Mouse (Mus musculus) heart, embryonic 13.5 days (tissue): ENCODE results near the gene Mtch2. TPM values are rescaled to one million over a fixed set of nuclear protein-coding genes. Genes with fewer than 3 reads are reported as not detected.
A peak's percentile ranks its signal among the peaks of the same experiment; 100 is the strongest.

Source experiments
- ATAC-seq: fragments of 200-750 bp; cut with Nextera tagmentation; 2 replicates; pipeline ENCODE4 v1.8.0; 2017; ENCODE audit warnings: moderate TSS enrichment; ENCODE audit not compliant: insufficient number of reproducible peaks, low FRiP score, low TSS enrichment; ENCODE audit errors: extremely low read depth
- H3K27ac ChIP-seq: fragments of 300-500 bp; sonication (generic); replicated peaks from 2 replicates; pipeline ENCODE4 v1.5.1; 2015; ENCODE audit warnings: moderate library complexity, mild to moderate bottlenecking, inconsistent platforms
- H3K27me3 ChIP-seq: fragments of 300-500 bp; sonication (generic); replicated peaks from 2 replicates; pipeline ENCODE4 v1.6.1; 2015; ENCODE audit warnings: mild to moderate bottlenecking, inconsistent platforms
- H3K36me3 ChIP-seq: fragments of 300-500 bp; sonication (generic); 2 replicates; pipeline ENCODE4 v1.6.1; 2015; ENCODE audit warnings: mild to moderate bottlenecking, inconsistent platforms
- H3K4me1 ChIP-seq: fragments of 300-500 bp; sonication (generic); 2 replicates; pipeline ENCODE4 v1.6.1; 2015; ENCODE audit warnings: inconsistent platforms
- H3K4me2 ChIP-seq: fragments of 300-500 bp; sonication (generic); 2 replicates; pipeline ENCODE4 v1.6.1; 2015; ENCODE audit warnings: inconsistent platforms, mild to moderate bottlenecking, moderate library complexity
- H3K4me3 ChIP-seq: fragments of 300-500 bp; sonication (generic); 2 replicates; pipeline ENCODE4 v1.5.1; 2015; ENCODE audit warnings: moderate library complexity, mild to moderate bottlenecking, inconsistent platforms
- H3K9ac ChIP-seq: fragments of 300-500 bp; sonication (generic); 2 replicates; pipeline ENCODE4 v1.6.1; 2015; ENCODE audit warnings: inconsistent platforms, mild to moderate bottlenecking, moderate library complexity
- H3K9me3 ChIP-seq: fragments of 300-500 bp; sonication (generic); 2 replicates; pipeline ENCODE4 v1.6.1; 2016; ENCODE audit warnings: inconsistent platforms
- WGBS: fragments of 180-500 bp; shearing (Covaris S2); methylation state at CpG from one replicate; pipeline ENCODE4 v1.1.7; 2015; ENCODE audit warnings: mixed read lengths; 5-methylcytosine and 5-hydroxymethylcytosine counted together
- polyA plus RNA-seq: library from polyadenylated mRNA; unstranded; fragments of >200 nt; fragmentation: Nextera tagmentation; extraction: Ambion mirVana; gene quantifications from 2 replicates; pipeline ENCODE4 v1.2.1, GENCODE M21; 2015

Gene Mtch2
- polyA plus RNA-seq, 1 experiment from 2014 or later, result 205 TPM

GRCm38 (mm10) chr2:90864184-90864583 lies 17.2 kb downstream of the Mtch2 start:
- Histone ChIP-seq H3K9me3 (no peaks in the 10 kb centered on the region), H3K27ac (no peak overlapping the region), H3K4me3 (no peak overlapping the region), H3K4me1 (peaks cover 10% of the 10 kb centered on the region), H3K9ac (no peak overlapping the region), H3K27me3 (no peaks in the 10 kb centered on the region), H3K36me3 (peaks cover 91% of the 10 kb centered on the region), H3K4me2 (no peak overlapping the region)
- ATAC-seq, result no peak

GRCm38 (mm10) chr2:90866524-90866923 lies 19.6 kb downstream of the Mtch2 start:
- no peak for ATAC-seq
- H3K9ac ChIP-seq, result no peak overlapping the region
- no peak overlapping the region for H3K4me2 ChIP-seq
- H3K9me3 ChIP-seq, result no peaks in the 10 kb centered on the region
- no peaks in the 10 kb centered on the region for H3K27me3 ChIP-seq
- H3K4me1 ChIP-seq, result peaks cover 34% of the 10 kb centered on the region
- no peak overlapping the region for H3K4me3 ChIP-seq
- H3K36me3 ChIP-seq, result peaks cover 68% of the 10 kb centered on the region
- H3K27ac ChIP-seq, result no peak overlapping the region
- WGBS, result 25% methylated on average over 3 of the region's 3 CpGs

- Histone ChIP-seq H3K4me3 (peak overlapping the region; percentile 25; the same call in 1 of the 2 replicates), H3K36me3 (peaks cover 31% of the 10 kb centered on the region), H3K9ac (peak overlapping the region; percentile 75), H3K27ac (peak overlapping the region; percentile 97), H3K9me3 (no peaks in the 10 kb centered on the region; the same call in 1 of the 2 replicates), H3K4me1 (peaks cover 43% of the 10 kb centered on the region), H3K27me3 (no peaks in the 10 kb centered on the region), H3K4me2 (peak overlapping the region; percentile 66)
- WGBS, result under 1% methylated on average over 4 of the region's 4 CpGs
- peak; percentile 69; the same call in 1 of the 2 replicates for ATAC-seq
Observed at GRCm38 (mm10) chr2:90870136-90870601, 23.2 kb downstream of the Mtch2 start.

DNA sequence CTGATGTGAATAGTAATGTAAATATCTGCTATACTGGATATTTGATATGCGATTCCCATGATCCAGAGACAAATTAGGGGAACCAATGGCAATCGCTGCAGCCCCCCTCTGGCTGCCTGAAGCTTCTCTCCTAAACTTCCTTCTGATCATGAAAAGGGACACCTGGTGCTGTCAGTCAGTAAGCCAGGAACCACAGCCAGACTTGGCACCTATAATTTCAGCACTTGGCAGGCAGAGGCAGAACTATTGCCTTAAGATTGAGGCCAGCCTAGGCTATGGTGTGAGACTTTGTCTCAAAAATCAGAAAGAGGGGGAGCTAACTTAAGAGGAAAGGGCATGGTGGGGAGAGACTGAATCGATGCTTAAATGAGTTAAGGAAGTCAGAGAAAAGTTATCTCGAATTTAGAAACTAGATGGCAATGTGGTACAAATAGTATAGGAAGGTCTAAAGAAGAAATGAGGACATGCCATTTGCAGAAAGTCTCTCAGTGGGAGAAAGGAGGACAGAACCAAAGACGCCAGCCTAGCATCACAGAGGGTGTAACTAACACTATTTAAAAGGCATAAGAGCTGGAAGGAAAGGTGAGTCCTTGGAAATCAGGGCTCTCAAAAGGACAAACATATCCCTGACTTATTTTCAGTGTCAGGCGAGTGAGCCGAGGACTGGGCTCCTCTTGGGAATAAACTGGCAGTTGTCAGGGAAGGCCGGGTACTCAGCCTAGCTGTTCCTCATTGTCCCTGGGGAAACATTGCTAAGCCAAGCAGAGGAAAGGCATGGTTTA lies 24.4 kb downstream of the Mtch2 start:
- H3K9ac ChIP-seq, result no peak overlapping the region
- H3K4me2 ChIP-seq, result peak overlapping the region; percentile 66; the same call in 1 of the 2 replicates
- H3K4me3 ChIP-seq, result no peak overlapping the region
- H3K36me3 ChIP-seq, result peaks cover 20% of the 10 kb centered on the region
- H3K4me1 ChIP-seq, result peaks cover 43% of the 10 kb centered on the region
- WGBS, result 51% methylated on average over 8 of the region's 8 CpGs
- no peak for ATAC-seq
- H3K9me3 ChIP-seq, result no peaks in the 10 kb centered on the region; the same call in 1 of the 2 replicates
- peak overlapping the region; percentile 97 for H3K27ac ChIP-seq
- no peaks in the 10 kb centered on the region for H3K27me3 ChIP-seq

- Histone ChIP-seq H3K9me3 (no peaks in the 10 kb centered on the region; the same call in 1 of the 2 replicates), H3K9ac (no peak overlapping the region), H3K36me3 (no peaks in the 10 kb centered on the region), H3K4me3 (no peak overlapping the region), H3K27me3 (no peaks in the 10 kb centered on the region), H3K4me1 (peaks cover 43% of the 10 kb centered on the region), H3K4me2 (no peak overlapping the region), H3K27ac (no peak overlapping the region)
- WGBS, result 83% methylated on average over 1 of the region's 1 CpGs
- ATAC-seq, result no peak
Observed at GRCm38 (mm10) chr2:90874025-90874424, 27.1 kb downstream of the Mtch2 start.

DNA sequence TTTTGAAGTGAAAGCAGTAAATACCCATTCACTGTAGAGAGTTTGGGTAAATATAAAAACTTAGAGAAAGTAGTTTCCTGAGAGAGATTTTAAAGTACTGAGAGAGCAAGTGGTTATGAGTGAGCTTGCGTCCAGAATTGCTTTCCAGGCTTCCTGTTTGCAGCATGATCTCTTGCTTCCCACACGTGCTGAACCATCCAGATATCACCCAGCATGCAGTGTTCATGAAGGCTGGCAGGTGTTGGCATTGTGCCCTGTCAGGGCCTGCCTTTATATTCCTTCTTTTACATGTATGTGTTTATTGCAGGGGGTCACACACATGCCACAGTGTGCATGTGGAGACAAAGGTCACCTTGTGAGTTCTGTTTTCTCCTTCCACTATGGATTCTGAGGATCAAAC lies 28.3 kb downstream of the Mtch2 start:
- H3K4me1 ChIP-seq, result peaks cover 43% of the 10 kb centered on the region
- H3K27me3 ChIP-seq, result no peaks in the 10 kb centered on the region
- H3K9me3 ChIP-seq, result no peaks in the 10 kb centered on the region; the same call in 1 of the 2 replicates
- no peak overlapping the region for H3K4me3 ChIP-seq
- no peak overlapping the region for H3K4me2 ChIP-seq
- no peak overlapping the region for H3K27ac ChIP-seq
- ATAC-seq, result no peak
- 53% methylated on average over 2 of the region's 2 CpGs for WGBS
- H3K9ac ChIP-seq, result no peak overlapping the region; the same call in 1 of the 2 replicates
- no peaks in the 10 kb centered on the region for H3K36me3 ChIP-seq

- Histone ChIP-seq H3K4me3 (no peak overlapping the region), H3K9me3 (no peaks in the 10 kb centered on the region; the same call in 1 of the 2 replicates), H3K27me3 (peaks cover 6% of the 10 kb centered on the region; the same call in 1 of the 2 replicates), H3K4me1 (peaks cover 22% of the 10 kb centered on the region), H3K4me2 (no peak overlapping the region), H3K27ac (no peak overlapping the region), H3K9ac (no peak overlapping the region), H3K36me3 (no peaks in the 10 kb centered on the region)
- ATAC-seq, result no peak
- WGBS, result 38% methylated on average over 5 of the region's 5 CpGs
Observed at GRCm38 (mm10) chr2:90877584-90878259, 30.8 kb downstream of the Mtch2 start.

DNA sequence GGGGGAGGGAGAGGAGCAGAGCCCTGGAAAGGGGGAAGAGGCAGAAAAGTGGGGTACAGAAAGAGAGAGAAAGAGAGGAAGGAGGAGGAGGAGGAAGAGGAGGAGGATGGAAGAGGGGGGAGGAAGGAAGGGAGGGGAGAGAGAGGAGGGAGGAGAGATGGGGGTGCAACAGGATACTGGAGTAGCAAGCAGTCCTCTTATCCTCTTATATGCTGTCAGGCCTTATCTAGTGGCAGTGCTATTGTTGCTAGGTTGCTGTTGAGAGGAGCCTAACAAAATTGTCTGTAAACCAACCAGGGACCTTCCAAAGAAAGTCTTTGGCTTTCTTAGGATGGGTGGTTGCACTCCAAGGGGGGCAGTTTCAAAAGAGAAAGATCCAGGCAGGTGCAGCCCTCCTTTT lies 32.5 kb downstream of the Mtch2 start:
- ATAC-seq, result no peak
- H3K36me3 ChIP-seq, result no peaks in the 10 kb centered on the region
- no peak overlapping the region for H3K4me3 ChIP-seq
- 0 out of 2 replicates have a peak, but pooled peaks cover 5% of the 10 kb centered on the region for H3K9me3 ChIP-seq
- H3K27me3 ChIP-seq, result peaks cover 12% of the 10 kb centered on the region; the same call in 1 of the 2 replicates
- H3K27ac ChIP-seq, result no peak overlapping the region
- 0 out of 2 replicates have a peak overlapping the region, but pooled peaks have one; percentile 35 for H3K4me2 ChIP-seq
- peaks cover 22% of the 10 kb centered on the region for H3K4me1 ChIP-seq
- H3K9ac ChIP-seq, result peak overlapping the region; percentile 44; the same call in 1 of the 2 replicates

- Histone ChIP-seq H3K36me3 (no peaks in the 10 kb centered on the region), H3K27me3 (peaks cover 20% of the 10 kb centered on the region)
Observed at GRCm38 (mm10) chr2:90880144-90880785, 33.3 kb downstream of the Mtch2 start.

DNA sequence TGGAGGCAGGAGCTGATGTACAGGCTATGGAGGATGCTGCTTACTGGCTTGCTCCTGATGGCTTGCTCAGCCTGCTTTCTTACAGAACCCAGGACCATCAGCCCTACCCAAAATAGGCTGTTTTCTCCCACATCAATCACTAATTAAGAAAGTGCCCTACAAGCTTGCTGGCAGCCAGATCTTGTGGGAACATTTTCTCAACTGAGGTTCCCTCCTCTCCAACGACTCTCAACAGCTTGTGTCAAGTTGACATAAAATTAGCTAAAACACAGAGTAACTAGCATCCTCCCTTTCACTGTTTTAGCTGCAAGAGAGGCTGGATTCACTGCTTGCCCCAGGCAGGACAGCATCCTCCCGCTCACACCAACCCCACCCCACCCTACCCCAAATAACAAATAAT lies 34.9 kb downstream of the Mtch2 start:
- H3K9ac ChIP-seq, result no peak overlapping the region
- H3K4me1 ChIP-seq, result peaks cover 44% of the 10 kb centered on the region
- H3K9me3 ChIP-seq, result 0 out of 2 replicates have a peak, but pooled peaks cover 5% of the 10 kb centered on the region
- H3K4me3 ChIP-seq, result no peak overlapping the region
- WGBS, result 76% methylated on average over 2 of the region's 2 CpGs
- no peak overlapping the region for H3K27ac ChIP-seq
- H3K27me3 ChIP-seq, result peaks cover 36% of the 10 kb centered on the region
- H3K36me3 ChIP-seq, result no peaks in the 10 kb centered on the region
- no peak overlapping the region for H3K4me2 ChIP-seq
- no peak for ATAC-seq

More at GRCm38 (mm10) chr2:90880144-90880785, 33.3 kb downstream of the Mtch2 start:
- WGBS, result 41% methylated on average over 6 of the region's 6 CpGs
- Histone ChIP-seq H3K9ac (no peak overlapping the region), H3K9me3 (0 out of 2 replicates have a peak, but pooled peaks cover 5% of the 10 kb centered on the region), H3K4me3 (no peak overlapping the region), H3K4me2 (no peak overlapping the region), H3K27ac (no peak overlapping the region), H3K4me1 (peaks cover 29% of the 10 kb centered on the region)
- no peak for ATAC-seq
